Mouse (Mus musculus): ENCODE measurements at regions not wholly inside any gene's neighbourhood (a gene's known extent, or its start where the extent isn't known, plus 50 kb on each side); places are given as distances from the start of the nearest gene placed in this dataset.

GRCm38 (mm10) chr6:50970770-50971169 lies 316.5 kb upstream of the Npvf start:
- TF ChIP-seq CTCF (IDR thresholded peaks at IDR 0.05; ENCODE audit: low read depth, low read length) = no peak
- TF ChIP-seq POLR2A (IDR thresholded peaks at IDR 0.05; ENCODE audit: extremely low read depth, insufficient read depth, low read length) = no peak
